Mouse (Mus musculus) frontal cortex, postnatal 25 days (tissue): ENCODE results near the gene Trak2.
"Not testable (repeated sequence)": the region's sequence is repeated elsewhere in the genome, so short reads cannot be mapped to it uniquely, and the experiment has no call there.

ENCODE experiments used
- DNase-seq, 2 experiments: peaks; one replicate each; pipeline ENCODE4 v3.0.0; 2022; ENCODE audit warnings: low spot score in 2 of 2

The Trak2 gene

DNA sequence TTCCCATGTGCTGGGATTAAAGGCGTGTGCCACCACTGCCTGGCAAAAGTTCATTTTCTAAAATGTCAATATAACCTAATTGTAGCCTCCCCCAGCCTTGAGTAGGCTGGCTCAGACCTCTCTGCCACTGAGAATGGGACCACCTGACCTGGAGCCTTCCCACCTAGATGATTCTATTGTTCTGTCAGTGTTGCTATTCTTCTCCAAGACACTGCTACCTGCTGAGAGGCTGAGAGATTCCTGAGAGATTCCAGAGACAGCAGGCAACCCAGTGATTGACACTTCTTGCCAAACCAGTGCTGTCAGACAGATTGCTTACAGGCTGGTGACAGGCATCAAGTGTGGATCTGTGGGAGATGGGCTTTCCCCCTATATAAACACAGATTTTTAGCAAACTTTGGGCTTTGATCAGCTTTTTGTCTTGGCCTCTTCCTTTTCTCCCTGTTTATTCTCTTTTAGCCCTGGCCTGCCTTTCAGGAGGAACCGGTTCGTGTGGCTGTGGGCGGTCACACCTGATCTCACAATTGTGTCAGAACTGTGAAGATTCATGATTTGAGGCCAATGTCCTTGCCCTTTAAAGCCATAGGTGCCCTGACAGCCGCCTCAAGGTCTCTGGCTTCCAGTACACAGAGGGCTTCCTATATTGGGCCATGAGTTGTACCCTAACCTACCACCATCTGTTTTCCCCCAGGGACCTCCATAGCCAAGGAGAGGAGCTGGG is 83.2 kb downstream of the Trak2 start:
- no peak for DNase-seq

DNA sequence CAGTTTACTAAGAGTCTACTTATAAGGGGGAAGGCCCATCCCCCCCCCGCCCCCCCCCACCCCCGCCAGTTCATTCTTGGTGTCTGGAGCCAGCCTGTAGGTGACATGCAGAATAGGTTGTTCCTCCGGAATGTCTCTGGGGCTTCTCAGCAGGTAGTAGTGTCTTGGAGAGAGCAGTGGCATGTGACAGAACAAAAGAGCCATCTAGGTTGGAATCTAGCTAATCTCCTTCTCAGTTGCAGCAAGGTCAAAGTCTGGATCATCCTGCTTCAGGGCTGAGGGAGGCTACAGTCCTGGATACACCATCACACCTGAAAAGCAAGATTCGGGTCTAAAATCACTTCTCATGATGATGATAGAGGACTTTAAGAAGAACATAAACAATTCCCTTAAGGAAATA is 87.6 kb downstream of the Trak2 start:
- no peak for DNase-seq

DNA sequence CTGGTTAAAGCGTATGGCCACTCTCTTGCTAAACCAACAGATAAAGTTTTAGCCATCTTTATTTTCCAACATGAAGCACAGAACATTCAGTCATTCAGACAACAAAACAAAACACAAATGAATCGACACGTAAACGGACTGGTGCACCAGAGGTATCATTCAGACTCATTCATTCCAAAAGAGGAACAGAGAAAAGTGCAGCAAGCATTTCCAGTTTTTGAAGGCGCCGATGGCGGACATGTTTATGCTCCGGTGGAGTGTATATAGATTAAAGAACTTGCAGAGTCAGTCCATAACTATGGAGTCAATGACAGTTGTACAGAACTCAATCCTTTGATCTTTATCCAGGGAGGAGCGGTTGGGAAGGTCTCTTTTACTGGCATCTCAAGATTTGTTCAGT is 90.0 kb downstream of the Trak2 start:
- DNase-seq: not testable (repeated sequence)

DNA sequence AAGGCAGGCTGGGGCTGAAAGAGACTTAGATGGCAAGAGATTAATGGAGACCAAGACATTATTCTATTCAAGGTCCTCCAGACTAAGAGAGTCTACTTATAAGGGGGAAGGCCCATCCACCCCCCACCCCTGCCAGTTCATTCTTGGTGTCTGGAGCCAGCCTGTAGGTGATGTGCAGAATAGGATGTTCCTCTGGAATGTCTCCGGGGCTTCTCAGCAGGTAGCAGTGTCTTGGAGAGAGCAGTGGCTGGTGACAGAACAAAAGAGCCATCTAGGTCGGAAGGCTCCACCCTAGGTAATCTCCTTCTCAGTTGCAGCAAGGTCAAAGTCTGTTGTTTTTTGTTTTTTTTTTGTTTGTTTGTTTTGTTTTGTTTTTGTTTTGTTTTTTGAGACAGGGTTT is 93.9 kb downstream of the Trak2 start:
- not testable (repeated sequence) for DNase-seq

DNA sequence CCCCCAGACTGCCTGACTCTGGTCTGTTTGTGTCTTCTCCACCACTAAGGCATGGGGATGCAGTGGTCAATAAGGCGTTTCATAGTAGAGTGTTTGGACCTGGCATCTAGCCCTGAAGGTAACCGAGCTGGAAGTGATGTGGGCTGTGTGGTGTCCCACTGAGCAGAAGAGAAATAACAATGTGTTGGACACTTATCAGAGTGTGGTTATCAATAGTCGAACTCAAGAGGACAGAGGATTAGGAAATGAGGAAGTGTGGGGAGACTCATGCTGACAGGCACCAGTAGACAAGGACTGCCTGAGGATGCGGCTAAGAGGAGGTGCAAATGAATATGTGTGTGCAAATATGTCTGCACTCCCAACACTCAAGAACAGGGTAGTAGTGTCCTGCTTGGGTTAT is 96.7 kb downstream of the Trak2 start:
- not testable (repeated sequence) for DNase-seq

DNA sequence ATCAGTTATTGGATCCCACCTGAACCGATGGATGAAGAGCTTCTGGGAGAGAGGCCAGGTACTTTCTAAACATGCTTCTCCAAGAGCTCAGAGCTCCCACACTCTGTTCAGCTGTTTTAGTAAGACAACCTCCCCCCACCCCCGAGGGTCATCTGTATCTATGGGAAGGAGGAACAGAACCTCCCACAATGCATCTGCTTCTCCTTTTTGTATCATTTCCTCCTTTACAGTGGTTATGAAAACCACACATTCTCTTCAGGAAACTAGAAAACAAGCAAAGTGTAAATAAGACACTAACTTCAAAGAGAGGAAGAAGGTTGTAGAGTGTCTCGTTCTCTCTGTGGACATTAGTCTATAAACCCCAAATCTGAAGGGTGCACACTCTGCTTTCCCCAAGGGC is 112.6 kb downstream of the Trak2 start:
- not testable (repeated sequence) for DNase-seq

DNA sequence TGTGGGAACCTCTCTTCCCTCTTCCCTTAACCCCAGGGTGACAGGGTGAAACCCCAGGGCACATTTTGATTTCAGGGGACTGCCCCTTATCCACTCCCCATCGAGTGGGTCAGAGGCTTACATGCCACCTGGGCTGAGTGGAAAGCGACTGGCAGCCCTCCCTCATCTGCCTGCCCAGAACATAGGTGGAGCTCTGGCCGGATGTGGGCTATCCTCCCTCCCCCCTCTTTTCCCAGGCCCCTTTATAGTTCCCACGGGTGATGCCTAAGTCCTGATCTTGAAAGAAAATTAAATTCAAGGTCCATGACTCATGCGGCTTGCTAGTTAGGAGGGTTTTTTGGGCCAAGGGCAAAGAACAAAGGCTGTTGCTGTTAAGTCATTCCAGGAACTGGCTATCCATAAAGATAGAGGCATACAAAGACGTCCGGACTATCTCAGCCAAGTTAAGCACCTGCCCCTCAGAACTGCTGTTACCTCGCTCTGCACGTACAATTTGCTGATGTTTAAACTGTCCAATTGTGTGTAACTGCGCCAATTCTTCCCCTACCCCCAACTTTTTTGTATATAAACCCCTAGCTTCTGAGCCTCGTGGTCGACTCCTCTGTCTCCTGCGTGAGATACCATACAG is 113.4 kb downstream of the Trak2 start:
- DNase-seq: not testable (repeated sequence)

DNA sequence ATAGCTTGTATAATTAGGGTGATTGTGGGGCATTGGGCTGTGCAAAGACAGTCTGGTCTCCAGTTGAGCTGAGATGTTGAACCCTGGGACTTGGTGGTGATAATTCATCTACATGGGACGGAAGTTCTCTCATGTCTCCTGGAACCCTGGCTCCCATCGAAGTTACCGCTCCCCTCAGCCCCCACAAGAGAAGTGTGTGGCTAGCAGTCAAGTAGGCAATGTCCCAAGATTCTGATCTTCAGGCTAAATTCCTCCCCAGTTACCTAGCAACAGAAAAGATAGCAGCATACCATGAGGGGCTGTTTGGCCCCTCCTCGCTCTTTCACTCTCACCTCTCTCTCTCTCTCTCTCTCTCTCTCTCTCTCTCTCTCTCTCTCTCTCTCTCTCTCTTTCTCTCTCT is 114.1 kb downstream of the Trak2 start:
- DNase-seq: not testable (repeated sequence)

DNA sequence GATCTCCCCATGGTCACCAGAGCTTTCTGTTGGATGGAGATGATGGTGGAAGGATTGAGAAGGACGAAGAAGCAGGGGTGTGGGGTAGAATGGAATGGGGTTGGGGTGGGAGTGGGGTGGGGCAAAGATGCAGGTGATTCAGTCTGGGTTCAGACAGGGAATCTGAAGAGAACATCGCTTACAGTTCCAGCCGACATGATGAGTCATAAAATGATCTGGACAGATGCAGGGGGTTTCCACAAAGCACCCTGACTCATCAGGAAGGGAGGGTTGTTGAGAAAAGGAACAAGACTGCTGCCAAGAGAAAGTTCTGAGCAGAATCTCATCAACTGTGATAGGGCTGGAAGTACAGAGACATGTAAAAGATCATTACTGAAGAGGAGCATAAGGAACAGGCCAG is 116.4 kb downstream of the Trak2 start:
- DNase-seq: not testable (repeated sequence)
